Mouse (Mus musculus): ENCODE data around the gene Sfrp2.

- TF ChIP-seq CTCF (conservative IDR thresholded peaks at IDR 0.05; ENCODE audit: low read length): no peak
- TF ChIP-seq NANOG (IDR thresholded peaks at IDR 0.05; ENCODE audit: borderline replicate concordance, low read length): no peak
- no peak for TF ChIP-seq POU5F1 (IDR thresholded peaks at IDR 0.05; ENCODE audit: borderline replicate concordance, low read length)
Observed at GRCm38 (mm10) chr3:83728223-83728622, 37.9 kb upstream of the Sfrp2 start.

All from E14TG2a.4 (cell line).